Mouse (Mus musculus) gastrocnemius, adult 2 months (tissue): Measurements from ENCODE around the gene Cnnm1. TPM values are rescaled to one million over a fixed set of nuclear protein-coding genes. Genes with fewer than 3 reads are reported as not detected.

Experiments
- DNase-seq: peaks from one replicate; pipeline ENCODE4 v3.0.0; 2022
- H3K27ac ChIP-seq: fragments of 200-600 bp; 2 replicates; pipeline ENCODE4 v1.8.1; 2022; ENCODE audit warnings: mild to moderate bottlenecking
- H3K4me3 ChIP-seq: fragments of 200-600 bp; 2 replicates; pipeline ENCODE4 v1.8.1; 2022; ENCODE audit warnings: mild to moderate bottlenecking, moderate library complexity
- CTCF ChIP-seq: fragments of 200-600 bp; IDR thresholded peaks from 2 replicates; pipeline ENCODE4 v1.8.1; 2022; ENCODE audit warnings: antibody characterized with exemption, mild to moderate bottlenecking, moderate library complexity
- intact Hi-C: fragments of 180-260 bp; cut with DNase I; formaldehyde crosslinking; loops from one replicate; pipeline ENCODE4 v1.15.1; 2025
- total RNA-seq, 2 experiments: library from RNA; stranded (reverse); gene quantifications; 2 replicates each; pipeline ENCODE4 v1.2.3; 2021

Cnnm1 gene
- total RNA-seq, 2 experiments from 2014 or later: 0.08 TPM; not detected in 1

DNA sequence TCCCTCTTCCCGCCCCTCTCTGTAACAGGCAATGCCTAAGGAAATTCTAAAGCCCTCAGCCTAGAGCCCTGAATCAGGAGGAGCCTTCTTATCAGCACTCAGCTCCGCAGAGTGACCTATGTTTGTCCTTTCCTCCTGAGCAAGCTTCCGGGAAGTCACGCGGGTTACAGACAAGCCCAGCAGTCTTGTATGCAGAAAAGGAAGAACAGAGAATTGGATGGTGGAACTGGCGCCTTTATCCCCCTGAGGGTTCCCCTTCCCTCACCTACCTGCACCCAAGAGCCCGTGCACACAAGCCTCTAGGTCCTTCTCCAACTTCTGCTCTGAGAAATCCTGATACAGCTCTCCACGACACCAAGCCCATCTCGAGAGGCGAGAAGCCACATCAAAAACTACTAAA is 80.2 kb downstream of the Cnnm1 start:
- no peak for DNase-seq
- peak overlapping the region; percentile 89 for H3K4me3 ChIP-seq
- H3K27ac ChIP-seq: peak overlapping the region; percentile 79
- intact Hi-C loops: loop anchor here (10.0 kb wide), 1 partner anchor 1346 kb away; no protein-coding TSS in a partner anchor
- no peak for TF ChIP-seq CTCF

DNA sequence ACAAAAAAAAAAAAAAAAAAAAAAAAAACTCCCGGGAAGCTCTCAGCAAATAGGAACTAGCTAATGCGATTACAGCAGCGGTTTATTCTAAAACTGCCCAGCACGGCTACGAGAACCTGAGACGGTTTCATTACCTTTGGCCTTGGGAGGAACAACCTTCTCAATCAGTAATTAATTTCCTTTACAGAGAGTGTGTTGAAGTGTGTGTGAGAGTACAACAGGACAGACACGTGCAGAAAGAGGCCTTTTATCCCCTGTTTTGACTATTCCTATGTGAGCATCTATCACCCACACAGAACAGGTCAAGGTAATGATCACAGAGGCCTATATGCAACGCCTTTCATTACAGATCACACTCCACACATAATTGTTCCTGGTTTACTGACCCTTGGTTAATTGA is 81.1 kb downstream of the Cnnm1 start:
- Histone ChIP-seq H3K4me3 (peak overlapping the region; percentile 89), H3K27ac (peak overlapping the region; percentile 79)
- intact Hi-C loops: loop anchor here (10.0 kb wide), 1 partner anchor 1347 kb away; no protein-coding TSS in a partner anchor
- no peak for DNase-seq
- TF ChIP-seq CTCF: no peak

DNA sequence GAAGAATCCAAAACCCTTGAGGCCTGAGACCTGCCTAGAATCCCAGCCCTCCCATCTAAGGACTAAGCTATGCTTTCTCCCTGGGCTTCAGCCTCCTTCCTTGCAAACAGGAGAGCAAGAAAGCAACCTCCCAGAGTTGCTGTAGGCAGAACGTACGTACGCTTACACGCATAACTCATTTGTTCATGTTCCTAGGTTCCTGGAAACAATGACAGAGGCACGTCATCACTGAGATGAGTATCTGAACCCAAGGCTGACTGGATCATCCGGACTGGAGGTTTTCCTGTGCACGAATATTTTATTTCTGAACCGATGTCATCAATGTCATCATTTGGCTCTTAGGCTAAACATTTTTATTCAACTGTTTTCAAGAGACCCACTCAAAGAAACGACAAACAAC is 81.8 kb downstream of the Cnnm1 start:
- Histone ChIP-seq H3K27ac (peak overlapping the region; percentile 79), H3K4me3 (peak overlapping the region; percentile 89)
- DNase-seq: no peak
- intact Hi-C loops: loop anchor here (10.0 kb wide), 1 partner anchor 1347 kb away; no protein-coding TSS in a partner anchor
- TF ChIP-seq CTCF: no peak

DNA sequence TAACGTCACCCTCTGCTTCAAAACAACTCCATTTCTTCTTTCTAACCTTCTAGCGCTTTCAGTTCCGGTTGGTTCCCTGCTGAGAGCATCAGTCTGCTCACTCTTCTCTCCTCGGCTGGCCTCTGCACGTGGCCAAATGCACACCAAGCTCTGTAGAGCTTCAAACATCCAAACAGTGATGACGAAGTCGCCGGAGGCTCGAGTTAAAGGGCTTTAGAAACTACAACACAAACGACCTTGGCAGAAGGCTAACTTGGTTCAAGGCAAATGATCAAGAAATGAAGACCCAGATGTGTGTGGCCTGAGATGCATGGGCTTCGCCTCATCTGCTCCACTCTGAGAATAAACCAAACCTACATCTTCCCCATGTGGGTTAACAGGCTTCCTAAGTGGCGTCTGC is 83.3 kb downstream of the Cnnm1 start:
- no peak for TF ChIP-seq CTCF
- Histone ChIP-seq H3K4me3 (peak overlapping the region; percentile 89), H3K27ac (peak overlapping the region; percentile 90)
- intact Hi-C loops: loop anchor here (10.0 kb wide), 1 partner anchor 1349 kb away; no protein-coding TSS in a partner anchor
- no peak for DNase-seq

DNA sequence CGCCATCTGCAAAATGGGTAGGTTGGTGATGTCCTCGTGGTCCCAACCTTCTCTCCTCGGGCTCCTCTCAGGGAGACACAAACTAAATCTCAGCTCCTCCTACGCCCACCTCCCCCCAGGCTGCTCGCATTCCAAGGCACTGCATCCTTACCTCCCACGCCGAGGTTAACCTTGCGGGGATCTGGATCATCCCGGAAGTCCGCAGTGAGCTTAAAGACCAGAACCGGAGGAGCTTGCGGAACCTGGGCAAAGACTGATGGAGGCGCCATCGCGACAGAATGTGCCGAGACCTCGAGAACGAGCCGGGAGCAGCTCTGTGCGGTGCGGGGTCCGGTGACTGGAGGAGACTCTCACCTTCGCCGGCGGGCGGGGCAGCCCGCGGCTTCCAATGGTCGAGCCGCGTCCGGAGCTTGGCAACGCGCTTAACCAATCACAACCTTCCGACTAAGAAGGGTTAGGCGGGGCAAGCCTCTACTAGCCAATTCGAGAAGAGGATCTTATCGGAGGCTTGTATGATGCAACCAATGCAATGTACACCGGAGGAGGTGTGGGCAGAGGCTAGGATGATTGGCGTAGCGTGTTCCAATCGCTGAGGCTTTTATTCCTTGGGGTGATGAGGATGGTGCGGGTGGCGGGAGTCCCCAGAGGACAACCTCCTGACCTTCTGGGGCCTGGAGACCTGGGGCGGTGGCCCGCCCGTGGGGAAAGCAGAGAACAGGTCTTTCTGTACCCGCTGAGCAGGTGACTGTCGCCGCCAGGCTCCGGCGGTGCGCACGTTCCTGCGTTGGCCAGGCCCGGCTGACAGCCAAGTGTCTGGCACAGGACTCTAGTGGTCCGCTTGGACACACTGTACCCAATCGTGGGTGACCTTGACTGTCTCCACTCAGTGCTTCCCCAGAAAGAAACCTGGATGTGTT is 84.2 kb downstream of the Cnnm1 start, which contains the start of gene Got1:
Got1 (minus strand) TSS at position 419 of the 917 bp plus-strand sequence.
- Histone ChIP-seq H3K4me3 (peak within 1 kb of the TSS; percentile 89), H3K27ac (peak within 1 kb of the TSS; percentile 96)
- no peak for TF ChIP-seq CTCF
- intact Hi-C loops: loop anchor here (10.0 kb wide), 1 partner anchor 1350 kb away; no protein-coding TSS in a partner anchor
- DNase-seq: peak; percentile 97

DNA sequence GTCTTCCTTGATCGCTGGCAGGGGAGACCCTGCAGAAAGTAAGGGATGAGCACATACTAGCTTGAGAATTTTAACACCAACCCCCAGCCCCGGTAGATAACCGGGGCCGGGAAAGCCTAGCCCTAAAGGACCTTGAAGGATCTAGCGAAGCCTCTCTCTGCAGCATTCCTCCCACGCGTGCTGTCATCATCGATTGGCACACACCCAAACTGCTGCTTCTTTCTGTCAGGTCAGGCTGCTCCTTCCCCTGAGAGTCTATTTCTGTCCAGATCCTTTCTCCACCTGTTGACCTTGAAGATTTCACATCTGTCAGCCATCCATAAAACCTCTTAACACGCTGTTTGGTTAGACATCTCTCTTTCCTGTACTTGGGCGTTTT is 84.9 kb downstream of the Cnnm1 start:
- Histone ChIP-seq H3K27ac (peak overlapping the region; percentile 96), H3K4me3 (peak overlapping the region; percentile 89)
- no peak for TF ChIP-seq CTCF
- intact Hi-C loops: loop anchor here (10.0 kb wide), 1 partner anchor 1350 kb away; no protein-coding TSS in a partner anchor
- peak; percentile 84 for DNase-seq

DNA sequence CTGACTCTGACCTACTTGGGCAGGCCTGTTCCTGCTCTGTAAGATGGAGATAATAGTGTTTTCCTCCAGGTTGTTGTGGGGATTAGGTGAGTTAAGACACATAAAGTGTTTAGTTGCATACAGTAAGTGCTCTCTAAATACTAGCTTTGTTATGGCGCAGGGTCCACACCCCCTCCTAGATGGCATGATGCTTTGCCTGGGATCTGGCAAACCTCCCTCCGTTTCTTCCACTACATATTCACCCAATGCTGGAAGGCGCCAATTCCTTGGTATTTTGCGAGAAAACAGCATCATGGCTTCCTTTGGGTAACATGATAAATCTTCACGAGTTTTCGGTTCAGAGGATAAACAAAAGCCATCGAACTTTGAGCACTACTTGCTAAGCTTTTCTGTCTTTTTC is 85.3 kb downstream of the Cnnm1 start:
- H3K27ac ChIP-seq: peak overlapping the region; percentile 96
- no peak for DNase-seq
- intact Hi-C loops: loop anchor here (10.0 kb wide), 1 partner anchor 1351 kb away; no protein-coding TSS in a partner anchor
- peak overlapping the region; percentile 89 for H3K4me3 ChIP-seq
- TF ChIP-seq CTCF: no peak

DNA sequence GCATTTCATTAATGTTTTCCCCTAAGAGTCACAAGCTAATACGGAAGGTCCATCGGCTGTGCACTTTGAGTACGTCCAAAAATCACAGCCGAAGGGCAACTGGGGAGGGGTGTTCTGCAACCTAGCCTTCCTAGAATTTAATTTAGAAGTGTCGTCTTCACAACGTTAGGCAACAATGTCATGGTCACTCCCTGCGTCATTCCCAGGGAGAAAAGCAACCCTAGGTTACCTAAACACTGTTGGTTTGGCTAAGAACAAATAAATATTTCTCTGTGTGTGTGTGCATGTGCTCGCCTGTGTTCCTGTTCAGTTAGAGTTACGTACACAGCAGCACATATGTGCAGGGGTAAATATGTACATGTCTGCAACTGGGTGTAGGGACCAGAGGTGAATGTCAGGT is 85.8 kb downstream of the Cnnm1 start:
- peak overlapping the region; percentile 96 for H3K27ac ChIP-seq
- no peak for DNase-seq
- intact Hi-C loops: loop anchor here (10.0 kb wide), 1 partner anchor 1351 kb away; no protein-coding TSS in a partner anchor

DNA sequence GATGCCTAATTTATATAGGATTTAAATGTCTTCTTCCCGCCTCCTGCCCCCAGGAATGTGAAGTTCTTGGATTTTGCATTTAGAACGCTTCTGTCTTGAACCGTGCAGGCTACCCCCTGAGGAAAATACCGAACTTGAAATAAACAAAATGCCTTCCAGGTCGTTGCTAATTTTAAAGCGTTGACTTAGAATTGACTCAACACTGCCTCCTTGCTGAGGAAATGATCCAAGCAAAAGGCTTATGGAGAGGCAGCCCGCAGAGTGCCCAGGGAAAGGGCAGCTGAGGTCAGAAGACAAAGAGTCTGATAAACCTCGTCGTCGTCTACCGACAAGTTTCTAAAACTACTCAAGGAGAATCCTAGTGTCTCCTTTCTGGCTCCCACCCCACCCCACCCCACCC is 86.9 kb downstream of the Cnnm1 start:
- intact Hi-C loops: loop anchor here (10.0 kb wide), 1 partner anchor 1352 kb away; no protein-coding TSS in a partner anchor
- peak; percentile 72 for TF ChIP-seq CTCF
- Histone ChIP-seq H3K4me3 (peak overlapping the region; percentile 67), H3K27ac (peak overlapping the region; percentile 96)
- DNase-seq: peak; percentile 70

More for the DNA sequence above, 85.8 kb downstream of the Cnnm1 start:
- H3K4me3 ChIP-seq: no peak overlapping the region; the same call in 1 of the 2 replicates
- TF ChIP-seq CTCF: no peak

DNA sequence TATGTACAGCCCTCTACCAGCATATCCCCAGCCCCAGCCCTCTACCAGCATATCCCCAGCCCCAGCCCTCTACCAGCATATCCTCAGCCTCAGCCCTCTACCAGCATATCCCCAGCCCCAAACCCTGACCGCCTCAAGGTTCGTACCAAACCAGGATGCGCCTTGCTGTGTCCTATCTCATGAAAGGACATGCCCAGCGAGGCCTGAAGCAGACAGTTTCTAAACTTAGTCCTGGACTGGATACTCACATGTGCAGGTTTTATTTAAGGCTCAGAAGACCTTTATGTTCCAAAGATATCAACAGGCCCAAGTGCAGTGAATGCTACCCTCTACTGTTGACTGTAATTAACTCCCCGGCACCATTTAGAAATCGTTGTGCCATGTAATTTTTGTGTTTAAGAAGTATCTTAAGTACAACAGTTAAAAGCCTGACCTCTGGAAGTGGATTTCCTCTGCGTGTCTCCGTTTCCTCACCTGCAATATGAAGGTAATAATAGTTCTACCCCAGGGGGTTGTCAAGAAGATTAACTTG is 87.9 kb downstream of the Cnnm1 start:
- peak; percentile 73 for DNase-seq
- intact Hi-C loops: loop anchor here (1.0 to 10.0 kb wide), 2 partner anchors 32 to 1353 kb away; no protein-coding TSS in a partner anchor
- peak; percentile 54 for TF ChIP-seq CTCF
- H3K27ac ChIP-seq: peak overlapping the region; percentile 96
- peak overlapping the region; percentile 67 for H3K4me3 ChIP-seq

DNA sequence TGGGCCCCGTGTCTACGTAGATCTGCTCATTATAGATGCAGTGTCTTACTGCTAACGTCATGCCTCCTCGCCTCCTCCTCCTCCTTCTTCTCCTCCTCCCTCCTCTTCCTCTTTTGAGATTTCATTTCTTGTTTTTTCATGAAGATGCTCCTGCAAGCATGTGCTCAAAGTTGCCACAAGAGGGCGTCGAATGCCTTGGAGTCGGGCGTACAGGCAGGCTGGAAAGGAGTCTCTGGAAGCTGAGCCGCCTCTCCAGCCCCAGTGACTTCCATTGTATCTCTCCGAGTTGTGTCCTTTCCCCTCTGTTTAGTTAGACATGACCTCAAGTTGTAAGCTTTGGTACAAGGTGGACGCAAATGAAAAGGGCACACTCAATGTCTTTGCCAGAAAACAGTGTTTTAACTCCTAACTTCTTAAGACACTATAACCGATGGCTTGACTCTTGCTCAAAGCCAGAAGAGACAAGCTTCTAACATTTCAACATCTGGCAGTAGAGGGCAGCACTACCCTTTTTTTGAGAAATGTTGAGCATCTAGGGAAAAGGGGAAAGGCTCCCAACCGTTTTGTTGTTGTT is 90.0 kb downstream of the Cnnm1 start:
- H3K27ac ChIP-seq: peak overlapping the region; percentile 96
- peak overlapping the region; percentile 52 for H3K4me3 ChIP-seq
- peak; percentile 60 for TF ChIP-seq CTCF
- intact Hi-C loops: loop anchor here (1.0 to 5.0 kb wide), 3 partner anchors 99 to 223 kb away; no protein-coding TSS in a partner anchor
- peak; percentile 81 for DNase-seq

DNA sequence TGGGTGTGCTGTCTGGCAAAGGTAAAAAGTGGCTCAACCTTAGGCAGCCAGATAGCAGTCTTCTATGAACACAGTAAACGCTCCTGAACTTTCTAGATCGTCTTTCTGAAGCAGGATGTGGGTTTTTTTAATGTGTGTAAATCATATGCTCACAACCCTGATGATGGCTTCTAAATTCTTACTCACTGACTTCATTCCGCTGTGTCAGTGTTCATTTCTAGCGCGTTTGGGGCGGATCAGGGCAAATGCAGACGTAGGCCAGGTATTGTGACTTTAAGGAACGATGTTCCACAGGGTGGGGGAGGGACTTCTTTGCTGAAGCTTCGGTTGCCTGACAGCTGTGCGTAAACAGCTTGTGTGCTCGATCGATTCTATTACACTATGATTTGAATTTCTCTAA is 90.7 kb downstream of the Cnnm1 start:
- intact Hi-C loops: loop anchor here (1.0 to 5.0 kb wide), 3 partner anchors 98 to 222 kb away; no protein-coding TSS in a partner anchor
- Histone ChIP-seq H3K27ac (peak overlapping the region; percentile 96), H3K4me3 (peak overlapping the region; percentile 52)
- DNase-seq: peak; percentile 23
- TF ChIP-seq CTCF: no peak
